Mouse (Mus musculus): ENCODE measurements around the gene Eci3.

Gene Eci3

GRCm38 (mm10) chr13:34934931-34935644 is 28.5 kb downstream of the Eci3 start:
- no peak for DNase-seq (ENCODE audit: low spot score)

DNA sequence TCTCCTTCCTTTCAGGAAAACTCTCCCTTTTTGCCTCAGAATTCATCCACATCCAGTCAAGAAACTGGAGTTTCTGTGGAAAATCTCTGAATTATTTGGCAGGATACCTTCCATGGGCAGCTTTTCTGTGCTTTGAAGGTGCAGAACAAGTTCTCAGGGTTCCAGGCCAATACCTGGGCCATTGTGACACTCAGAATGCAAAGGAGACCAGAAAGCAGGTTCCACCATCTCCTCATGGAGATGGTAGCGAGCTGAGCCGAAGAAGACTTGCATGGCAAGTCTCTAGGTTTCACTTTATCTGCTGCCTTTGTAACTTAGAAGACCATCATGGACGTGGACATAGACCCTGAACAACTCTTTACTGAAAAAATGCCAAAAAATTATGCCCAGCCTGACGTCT is 39.4 kb downstream of the Eci3 start, which contains the start of the genes Fam217a and 4933417A18Rik:
Gene Fam217a, minus strand, starts transcription at position 101 of the 400 bp plus-strand sequence.
Gene 4933417A18Rik, plus strand, starts transcription at position 200 of the 400 bp plus-strand sequence.
- DNase-seq (ENCODE audit: low spot score) = no peak

DNA sequence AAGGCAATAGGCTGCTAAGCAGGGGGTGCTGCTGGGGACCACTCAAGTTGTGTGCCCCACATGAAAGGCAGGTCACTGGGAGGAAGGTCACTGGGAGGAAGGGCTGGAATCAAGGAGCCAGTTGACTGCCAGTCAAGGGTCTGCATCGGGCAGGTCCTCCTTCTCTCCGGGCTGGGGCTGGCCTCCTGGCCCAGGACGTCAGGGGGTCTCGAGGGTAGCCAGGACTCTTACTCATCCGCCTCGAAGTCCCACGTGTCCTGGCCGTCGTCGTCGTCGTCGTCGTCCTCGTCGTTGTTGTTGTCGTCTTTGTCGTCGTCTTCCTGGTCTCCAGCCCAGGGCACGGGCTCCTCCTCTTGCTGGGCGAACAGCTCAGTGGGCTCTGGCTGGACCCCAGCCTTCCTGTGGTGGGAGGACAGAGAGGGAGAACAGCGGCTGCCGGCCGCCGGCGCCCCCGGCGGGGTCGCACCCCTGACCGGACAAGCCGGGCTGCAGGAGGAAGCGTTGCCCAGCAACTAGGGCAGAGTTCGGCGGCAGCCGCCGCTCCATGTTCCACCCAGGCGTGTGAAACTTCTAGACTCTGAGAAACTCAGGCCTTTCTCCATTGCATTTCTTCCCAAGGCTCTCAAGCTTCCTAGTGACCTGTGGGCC is 47.0 kb downstream of the Eci3 start:
- no peak for DNase-seq (ENCODE audit: low spot score)

- DNase-seq (ENCODE audit: low spot score) = no peak
Measured at GRCm38 (mm10) chr13:34914614-34915013, 49.0 kb downstream of the Eci3 start.

All from urinary bladder, postnatal 25 days (tissue).